Mouse (Mus musculus) testis, adult 2 months (tissue): ENCODE results near the gene Supt6. TPM values are rescaled to one million over a fixed set of nuclear protein-coding genes. Genes with fewer than 3 reads are reported as not detected.
A peak's percentile ranks its signal among the peaks of the same experiment; 100 is the strongest.

Experiments
- H3K27ac ChIP-seq: fragments of 200-500 bp; 2 replicates; pipeline ENCODE4 v1.5.1; 2012; ENCODE audit warnings: low read depth, low read length; ENCODE audit not compliant: control insufficient read depth, insufficient read depth
- H3K27me3 ChIP-seq: fragments of 200-500 bp; 2 replicates; pipeline ENCODE4 v1.6.1; 2012; ENCODE audit warnings: mild to moderate bottlenecking, low read length, moderate library complexity; ENCODE audit not compliant: control insufficient read depth, insufficient read depth
- H3K36me3 ChIP-seq: fragments of 200-500 bp; 2 replicates; pipeline ENCODE4 v1.6.1; 2012; ENCODE audit warnings: mild to moderate bottlenecking, low read length; ENCODE audit not compliant: control insufficient read depth, insufficient read depth
- H3K4me1 ChIP-seq: fragments of 200-500 bp; 2 replicates; pipeline ENCODE4 v1.6.1; 2012; ENCODE audit warnings: low read length; ENCODE audit not compliant: control insufficient read depth, insufficient read depth
- H3K4me3 ChIP-seq: fragments of 200-500 bp; 2 replicates; pipeline ENCODE4 v1.5.1; 2012; ENCODE audit warnings: low read depth, mild to moderate bottlenecking, low read length, moderate library complexity, mixed read lengths; ENCODE audit not compliant: control insufficient read depth
- CTCF ChIP-seq: fragments of 200-500 bp; IDR thresholded peaks from 2 replicates; pipeline ENCODE4 v1.5.1; 2012; ENCODE audit warnings: low read depth, mild to moderate bottlenecking, inconsistent platforms, low read length, moderate library complexity; ENCODE audit not compliant: control insufficient read depth, insufficient read depth, insufficient replicate concordance
- POLR2A ChIP-seq: fragments of 200-500 bp; IDR thresholded peaks from 2 replicates; pipeline ENCODE4 v1.6.1; 2012; ENCODE audit warnings: low read depth, mild to moderate bottlenecking, inconsistent platforms, low read length, moderate library complexity; ENCODE audit not compliant: control insufficient read depth
- polyA plus RNA-seq: library from polyadenylated mRNA; depleted of rRNA; stranded (reverse); fragments of >200 nt; gene quantifications from 2 replicates; pipeline ENCODE4 v1.2.3, GENCODE M21; 2012

The Supt6 gene
- polyA plus RNA-seq, 1 experiment, result 22.2 TPM

DNA sequence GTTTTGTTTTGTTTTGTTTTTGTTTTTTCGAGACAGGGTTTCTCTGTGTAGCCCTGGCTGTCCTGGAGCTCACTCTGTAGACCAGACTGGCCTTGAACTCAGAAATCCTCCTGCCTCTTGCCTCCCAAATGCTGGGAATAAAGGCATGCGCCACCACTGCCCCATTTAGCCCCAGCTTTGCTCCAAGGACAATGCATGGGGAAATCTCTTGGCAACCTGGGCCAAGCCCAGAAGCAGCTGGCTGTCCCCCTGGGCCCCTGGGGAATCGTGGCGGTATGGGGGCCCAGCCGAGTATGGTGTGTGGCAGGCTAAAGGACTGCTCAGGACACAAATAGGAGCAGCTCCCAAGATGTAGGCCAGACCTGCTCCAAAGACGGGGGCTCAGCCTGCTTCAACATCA lies 41.5 kb downstream of the Supt6 start:
- TF ChIP-seq CTCF (no peak), POLR2A (no peak)
- Histone ChIP-seq H3K27ac (no peak overlapping the region), H3K4me1 (peaks cover 2% of the 10 kb centered on the region; the same call in 1 of the 2 replicates), H3K27me3 (no peaks in the 10 kb centered on the region), H3K4me3 (no peak overlapping the region), H3K36me3 (peaks cover 6% of the 10 kb centered on the region)

GRCm38 (mm10) chr11:78202372-78202771 lies 43.4 kb downstream of the Supt6 start:
- no peaks in the 10 kb centered on the region for H3K27me3 ChIP-seq
- H3K4me3 ChIP-seq, result no peak overlapping the region
- no peak overlapping the region for H3K27ac ChIP-seq
- TF ChIP-seq CTCF (no peak), POLR2A (no peak)
- H3K4me1 ChIP-seq, result peaks cover 2% of the 10 kb centered on the region; the same call in 1 of the 2 replicates
- no peaks in the 10 kb centered on the region; the same call in 1 of the 2 replicates for H3K36me3 ChIP-seq

- Histone ChIP-seq H3K36me3 (no peaks in the 10 kb centered on the region), H3K27ac (peak overlapping the region; percentile 87), H3K27me3 (no peaks in the 10 kb centered on the region), H3K4me3 (peak overlapping the region; percentile 96), H3K4me1 (peaks cover 6% of the 10 kb centered on the region; the same call in 1 of the 2 replicates)
- TF ChIP-seq POLR2A, result peak; percentile 37; the same call in 1 of the 2 replicates
- no peak for TF ChIP-seq CTCF
These were observed 50.5 kb downstream of the Supt6 start for GRCm38 (mm10) chr11:78195101-78195863.

DNA sequence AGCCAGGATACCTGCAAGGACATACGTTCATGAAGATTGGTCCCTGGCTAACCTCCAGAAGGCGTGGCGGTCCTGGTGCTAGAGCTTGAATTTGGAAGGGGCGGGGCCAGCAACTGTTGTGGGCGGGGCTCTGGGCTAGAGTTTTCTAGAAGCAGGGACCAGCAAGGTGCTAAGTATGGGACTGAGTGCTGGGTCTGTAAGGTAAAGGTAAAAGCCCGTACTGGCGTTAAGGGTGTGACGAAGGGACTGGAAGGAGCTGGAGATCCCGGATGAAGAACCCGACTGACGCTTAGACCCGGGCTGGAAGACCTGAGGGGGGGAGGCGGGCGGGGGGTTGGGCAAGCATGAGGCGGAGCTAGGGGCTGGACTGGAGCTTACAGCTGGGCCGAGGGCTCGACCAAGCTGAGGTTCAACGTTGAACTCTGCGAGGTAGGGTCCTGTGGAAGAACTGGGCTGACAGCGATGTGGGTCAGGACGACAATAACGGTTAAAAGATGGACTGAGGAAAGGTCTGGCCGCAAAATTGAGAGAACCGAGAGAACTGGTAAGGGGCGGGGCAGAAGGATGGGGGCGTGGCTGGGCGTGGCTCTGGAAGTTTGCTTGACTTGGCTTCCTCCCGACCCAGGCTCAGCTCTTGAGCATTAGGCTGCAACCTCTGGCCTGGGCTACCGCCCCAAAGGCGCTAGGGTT lies 51.2 kb downstream of the Supt6 start:
- Histone ChIP-seq H3K27me3 (no peaks in the 10 kb centered on the region), H3K4me1 (peaks cover 8% of the 10 kb centered on the region), H3K4me3 (peak overlapping the region; percentile 96), H3K27ac (peak overlapping the region; percentile 87), H3K36me3 (no peaks in the 10 kb centered on the region)
- TF ChIP-seq CTCF (no peak), POLR2A (peak; percentile 27)

DNA sequence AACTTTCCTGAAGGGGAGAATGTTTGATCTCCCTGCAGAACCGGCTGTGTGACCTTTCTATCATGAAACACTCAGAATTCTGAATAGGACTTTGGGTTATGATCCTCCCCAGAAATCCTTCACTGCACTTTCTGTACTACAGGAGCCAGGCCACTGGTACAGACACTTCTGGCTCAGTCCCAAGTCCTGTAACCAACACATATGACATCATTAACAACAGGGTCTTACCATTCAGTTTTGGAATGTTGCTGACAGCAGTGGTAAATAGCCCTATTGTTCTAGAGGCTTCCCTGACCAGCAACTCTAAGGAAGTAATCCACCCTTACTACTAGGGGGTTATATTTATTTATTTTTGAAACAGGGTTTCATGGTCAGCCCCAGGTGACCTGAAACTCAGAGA lies 52.7 kb downstream of the Supt6 start, which contains the start of gene Proca1:
Gene Proca1, plus strand, starts transcription at position 280 of the 400 bp plus-strand sequence.
- Histone ChIP-seq H3K27me3 (no peaks in the 10 kb centered on the region), H3K4me1 (peaks cover 10% of the 10 kb centered on the region), H3K27ac (no peak within 1 kb of the TSS), H3K36me3 (no peaks in the 10 kb centered on the region), H3K4me3 (peak within 1 kb of the TSS; percentile 96)
- TF ChIP-seq CTCF (no peak), POLR2A (no peak)

GRCm38 (mm10) chr11:78190041-78190440 lies 55.7 kb downstream of the Supt6 start:
- Histone ChIP-seq H3K36me3 (no peaks in the 10 kb centered on the region), H3K27ac (no peak overlapping the region)
- TF ChIP-seq POLR2A, result no peak
- TF ChIP-seq CTCF, result no peak

More at GRCm38 (mm10) chr11:78190041-78190440, 55.7 kb downstream of the Supt6 start:
- H3K27me3 ChIP-seq, result no peaks in the 10 kb centered on the region
- peak overlapping the region; percentile 13; the same call in 1 of the 2 replicates for H3K4me3 ChIP-seq
- peaks cover 9% of the 10 kb centered on the region for H3K4me1 ChIP-seq
